Mouse (Mus musculus) kidney, postnatal 0 days (tissue): Measurements from ENCODE around the gene Vnn1. TPM values are rescaled to one million over a fixed set of nuclear protein-coding genes. Genes with fewer than 3 reads are reported as not detected.

Source experiments
- ATAC-seq: fragments of 200-750 bp; cut with Nextera tagmentation; replicated peaks from 2 replicates; pipeline ENCODE4 v1.8.0; 2017; ENCODE audit warnings: low read depth, moderate number of reproducible peaks, moderate TSS enrichment, moderate library complexity; ENCODE audit not compliant: low FRiP score
- DNase-seq: peaks from one replicate; pipeline ENCODE4 v3.0.0-alpha.2; 2016; ENCODE audit warnings: low spot score
- H3K27ac ChIP-seq: fragments of 300-500 bp; sonication (generic); 2 replicates; pipeline ENCODE4 v1.5.1; 2014; ENCODE audit warnings: mild to moderate bottlenecking
- H3K27me3 ChIP-seq: fragments of 300-500 bp; sonication (generic); 2 replicates; pipeline ENCODE4 v1.6.1; 2014; ENCODE audit warnings: low read length, mixed read lengths; ENCODE audit not compliant: insufficient read depth
- H3K36me3 ChIP-seq: fragments of 300-500 bp; sonication (generic); 2 replicates; pipeline ENCODE4 v1.6.1; 2014; ENCODE audit warnings: low read length, mixed read lengths; ENCODE audit not compliant: insufficient read depth
- H3K4me1 ChIP-seq: fragments of 300-500 bp; sonication (generic); replicated peaks from 2 replicates; pipeline ENCODE4 v1.6.1; 2014; ENCODE audit warnings: antibody characterized with exemption, low read length, mixed read lengths; ENCODE audit not compliant: insufficient read depth
- H3K4me2 ChIP-seq: fragments of 300-500 bp; sonication (generic); 2 replicates; pipeline ENCODE4 v1.6.1; 2014; ENCODE audit warnings: mild to moderate bottlenecking, low read length, moderate library complexity, mixed read lengths
- H3K4me3 ChIP-seq: fragments of 300-500 bp; sonication (generic); replicated peaks from 2 replicates; pipeline ENCODE4 v1.5.1; 2014; ENCODE audit warnings: low read depth, low read length
- H3K9ac ChIP-seq: fragments of 300-500 bp; sonication (generic); 2 replicates; pipeline ENCODE4 v1.6.1; 2014; ENCODE audit warnings: low read depth, low read length
- H3K9me3 ChIP-seq: fragments of 300-500 bp; sonication (generic); replicated peaks from 2 replicates; pipeline ENCODE4 v1.6.1; 2016; ENCODE audit warnings: low read length, inconsistent platforms, mixed read lengths
- CTCF ChIP-seq: IDR thresholded peaks from 2 replicates; pipeline ENCODE4 v1.5.1; 2016; ENCODE audit warnings: antibody characterized with exemption, low read depth, mild to moderate bottlenecking, moderate library complexity
- WGBS: fragments of 180-500 bp; shearing (Covaris S2); extraction: QIAGEN DNeasy Blood & Tissue Kit; methylation state at CpG from one replicate; pipeline ENCODE4 v1.1.7; 2014; 5-methylcytosine and 5-hydroxymethylcytosine counted together
- polyA plus RNA-seq: library from polyadenylated mRNA; unstranded; fragments of >200 nt; fragmentation: Nextera tagmentation; extraction: Ambion mirVana; gene quantifications from 2 replicates; pipeline ENCODE4 v1.2.1, GENCODE M21; 2015

Vnn1 gene
- polyA plus RNA-seq, 1 experiment from 2014 or later, result 22.4 TPM

DNA sequence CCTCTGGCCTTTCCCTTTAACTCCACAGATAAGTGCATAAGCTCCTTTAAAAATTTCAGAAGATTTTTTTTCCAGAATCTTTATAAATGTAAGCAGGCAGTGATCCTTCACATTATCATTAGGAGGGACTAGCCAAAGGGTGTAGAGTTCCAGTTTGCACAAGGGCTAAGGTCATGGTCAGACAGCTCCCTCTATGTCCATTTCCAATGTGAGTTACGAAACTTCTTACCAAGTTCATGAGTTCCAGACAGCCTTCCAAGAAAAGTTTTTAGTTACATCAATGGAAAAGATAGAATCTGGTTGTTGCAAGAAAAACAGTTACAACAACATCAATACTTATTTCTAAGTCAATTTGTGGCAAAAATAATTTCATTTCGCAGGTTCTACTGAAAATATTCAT is 29.5 kb downstream of the Vnn1 start:
- TF ChIP-seq CTCF, result no peak
- WGBS, result 83% methylated on average over 2 of the region's 2 CpGs
- Histone ChIP-seq H3K4me3 (no peak overlapping the region), H3K9me3 (no peaks in the 10 kb centered on the region), H3K27ac (no peak overlapping the region), H3K27me3 (no peaks in the 10 kb centered on the region), H3K4me2 (no peak overlapping the region), H3K4me1 (no peaks in the 10 kb centered on the region), H3K36me3 (no peaks in the 10 kb centered on the region), H3K9ac (no peak overlapping the region)
- no peak for DNase-seq
- no peak for ATAC-seq

- H3K9me3 ChIP-seq, result no peaks in the 10 kb centered on the region
- no peak overlapping the region for H3K4me2 ChIP-seq
- H3K4me3 ChIP-seq, result no peak overlapping the region
- H3K4me1 ChIP-seq, result no peaks in the 10 kb centered on the region
- H3K27me3 ChIP-seq, result no peaks in the 10 kb centered on the region
- H3K27ac ChIP-seq, result no peak overlapping the region
- no peak for TF ChIP-seq CTCF
- no peak overlapping the region for H3K9ac ChIP-seq
- DNase-seq (no peak), ATAC-seq (no peak)
- 7% methylated on average over 4 of the region's 4 CpGs for WGBS
- H3K36me3 ChIP-seq, result no peaks in the 10 kb centered on the region
These were observed 43.1 kb downstream of the Vnn1 start for GRCm38 (mm10) chr10:23937613-23938012.

DNA sequence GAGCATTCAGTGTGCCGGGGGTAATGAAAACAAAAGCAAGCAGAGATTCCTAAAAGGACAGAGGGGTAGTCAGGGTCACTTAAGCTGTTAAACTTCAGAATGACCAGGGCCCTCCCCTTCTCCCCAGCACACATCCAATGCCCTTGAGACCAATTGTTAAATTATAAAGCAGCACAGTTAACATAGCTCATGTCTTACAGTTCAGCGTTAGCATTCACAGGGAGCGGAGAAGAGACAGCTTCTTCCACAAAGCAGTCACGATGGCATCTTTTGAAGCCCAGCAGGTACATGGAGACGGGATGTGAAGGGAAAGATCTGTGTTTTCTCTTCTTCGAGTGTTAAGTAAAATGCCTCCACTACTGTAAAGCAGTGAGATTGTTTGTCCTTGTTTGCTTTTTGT is 43.8 kb downstream of the Vnn1 start, which contains the start of gene Taar2:
Taar2 (plus strand) TSS at position 261 of the 400 bp plus-strand sequence.
- Histone ChIP-seq H3K27ac (no peak within 1 kb of the TSS), H3K9me3 (no peaks in the 10 kb centered on the region), H3K4me3 (no peak within 1 kb of the TSS), H3K9ac (no peak within 1 kb of the TSS), H3K36me3 (no peaks in the 10 kb centered on the region), H3K4me1 (no peaks in the 10 kb centered on the region), H3K4me2 (peak within 1 kb of the TSS; percentile 8; the same call in 1 of the 2 replicates), H3K27me3 (no peaks in the 10 kb centered on the region)
- TF ChIP-seq CTCF, result no peak
- 31% methylated on average over 6 of the region's 6 CpGs for WGBS
- ATAC-seq (no peak), DNase-seq (no peak)

- Histone ChIP-seq H3K4me1 (no peaks in the 10 kb centered on the region), H3K9ac (no peak overlapping the region), H3K4me3 (no peak overlapping the region), H3K4me2 (no peak overlapping the region), H3K27ac (no peak overlapping the region), H3K27me3 (no peaks in the 10 kb centered on the region), H3K36me3 (no peaks in the 10 kb centered on the region), H3K9me3 (no peaks in the 10 kb centered on the region)
- WGBS, result 84% methylated on average over 5 of the region's 5 CpGs
- DNase-seq (no peak), ATAC-seq (no peak)
- peak; percentile 48 for TF ChIP-seq CTCF
These were observed 48.0 kb downstream of the Vnn1 start for GRCm38 (mm10) chr10:23942465-23942864.

GRCm38 (mm10) chr10:23948026-23948425 is 53.5 kb downstream of the Vnn1 start:
- Histone ChIP-seq H3K36me3 (no peaks in the 10 kb centered on the region), H3K4me2 (no peak overlapping the region), H3K9ac (no peak overlapping the region), H3K9me3 (no peaks in the 10 kb centered on the region), H3K27ac (no peak overlapping the region), H3K4me3 (no peak overlapping the region), H3K27me3 (no peaks in the 10 kb centered on the region), H3K4me1 (no peaks in the 10 kb centered on the region)
- no peak for TF ChIP-seq CTCF
- WGBS, result 57% methylated on average over 7 of the region's 7 CpGs
- ATAC-seq (no peak), DNase-seq (no peak)

- H3K4me2 ChIP-seq, result no peak within 1 kb of the TSS
- no peaks in the 10 kb centered on the region for H3K27me3 ChIP-seq
- whole genome bisulfite sequencing, result 90% methylated on average over 16 of the region's 16 CpGs
- H3K4me3 ChIP-seq, result no peak within 1 kb of the TSS
- no peaks in the 10 kb centered on the region for H3K9me3 ChIP-seq
- no peaks in the 10 kb centered on the region for H3K36me3 ChIP-seq
- no peak within 1 kb of the TSS for H3K9ac ChIP-seq
- no peak for TF ChIP-seq CTCF
- ATAC-seq (no peak), DNase-seq (no peak)
- H3K27ac ChIP-seq, result no peak within 1 kb of the TSS
- no peaks in the 10 kb centered on the region for H3K4me1 ChIP-seq
These were observed 55.1 kb downstream of the Vnn1 start, which contains the start of gene Taar3 for GRCm38 (mm10) chr10:23949508-23950005. TSS of gene Taar3 (plus strand) at chr10:23949558.

DNA sequence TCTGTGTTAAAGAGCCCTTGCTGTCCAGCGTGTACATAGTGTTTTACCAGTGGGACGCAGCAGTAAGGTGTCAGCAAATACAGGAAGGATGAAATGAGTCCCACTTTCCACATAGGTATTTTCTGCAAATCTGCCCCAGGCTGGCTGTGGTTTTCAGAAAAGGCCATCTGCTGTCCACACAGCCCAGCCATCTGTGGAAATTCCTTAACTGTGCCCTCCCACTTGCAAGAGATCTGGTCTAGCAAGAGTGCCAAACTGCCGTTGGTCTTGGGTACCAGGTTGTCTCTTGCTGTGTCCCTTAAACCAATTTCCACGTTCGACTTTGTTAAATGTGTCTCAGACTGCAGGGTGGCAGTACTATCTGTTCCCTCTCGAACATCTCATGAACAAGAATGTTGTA is 57.2 kb downstream of the Vnn1 start:
- no peaks in the 10 kb centered on the region for H3K9me3 ChIP-seq
- no peak overlapping the region for H3K9ac ChIP-seq
- no peak overlapping the region for H3K4me2 ChIP-seq
- DNase-seq (no peak), ATAC-seq (no peak)
- H3K4me3 ChIP-seq, result no peak overlapping the region
- no peaks in the 10 kb centered on the region for H3K36me3 ChIP-seq
- no peaks in the 10 kb centered on the region for H3K27me3 ChIP-seq
- WGBS, result 80% methylated on average over 6 of the region's 6 CpGs
- H3K4me1 ChIP-seq, result no peaks in the 10 kb centered on the region
- TF ChIP-seq CTCF, result no peak
- H3K27ac ChIP-seq, result no peak overlapping the region

Other genes starting within 250 kb of the Vnn1 start
- gene Rps12, start 107.4 kb upstream of the Vnn1 start, polyA plus RNA-seq, result 225 and 241 TPM in 2 replicates
- gene Slc18b1, start 97.7 kb upstream of the Vnn1 start, polyA plus RNA-seq, result 16.0 and 20.2 TPM in 2 replicates
- 0.08 and 0.17 TPM in 2 replicates for gene Vnn3, start 43.2 kb upstream of the Vnn1 start, polyA plus RNA-seq
- gene Taar1, start 25.7 kb downstream of the Vnn1 start, polyA plus RNA-seq, result not detected in 2 replicates
- 0.31 and 0.41 TPM in 2 replicates for gene Taar2, start 43.9 kb downstream of the Vnn1 start, polyA plus RNA-seq
- not detected in 2 replicates for gene Taar3, start 54.9 kb downstream of the Vnn1 start, polyA plus RNA-seq
- not detected in 2 replicates for gene Taar4, start 65.8 kb downstream of the Vnn1 start, polyA plus RNA-seq
- 0.23 and 0.30 TPM in 2 replicates for gene Taar5, start 76.0 kb downstream of the Vnn1 start, polyA plus RNA-seq
- not detected in 2 replicates for gene Taar6, start 91.0 kb downstream of the Vnn1 start, polyA plus RNA-seq
- not detected in 2 replicates for gene Taar7a, start 98.8 kb downstream of the Vnn1 start, polyA plus RNA-seq
- not detected in 2 replicates for gene Taar7b, start 105.3 kb downstream of the Vnn1 start, polyA plus RNA-seq
- gene Taar7d, start 132.5 kb downstream of the Vnn1 start, polyA plus RNA-seq, result not detected in 2 replicates
- not detected in 2 replicates for gene Taar7e, start 142.9 kb downstream of the Vnn1 start, polyA plus RNA-seq
- not detected in 2 replicates for gene Taar7f, start 154.8 kb downstream of the Vnn1 start, polyA plus RNA-seq
- not detected in 2 replicates for gene Taar8a, start 181.8 kb downstream of the Vnn1 start, polyA plus RNA-seq
- gene Taar8b, start 197.6 kb downstream of the Vnn1 start, polyA plus RNA-seq, result not detected in 2 replicates
- gene Taar8c, start 207.2 kb downstream of the Vnn1 start, polyA plus RNA-seq, result not detected in 2 replicates
- gene Taar9, start 214.8 kb downstream of the Vnn1 start, polyA plus RNA-seq, result not detected in 2 replicates